ENCODE assay signal across 23 mouse cellular contexts in genomic region chr8:77474614-77475013, GRCm38 (mm10).
"Had no signal": no experiment of that assay in that cellular context is flagged by ENCODE, and none has a peak within 500 bp of the region (broad histone marks: within the 10 kb centered on the region; RNA-seq: fewer than 3 reads in every experiment).

No protein-coding gene starts in this region.

- H3K4me3 ChIP-seq: layer of hippocampus, adult 2 months; limb, embryonic 12.5 days; limb, embryonic 15.5 days; megakaryocyte, embryonic 14.5 days; midbrain, embryonic 10.5 days; midbrain, embryonic 15.5 days; myocyte; neural tube, embryonic 13.5 days had no signal

- H3K9me3 ChIP-seq: limb, embryonic 12.5 days; limb, embryonic 15.5 days; megakaryocyte, embryonic 14.5 days; midbrain, embryonic 10.5 days; midbrain, embryonic 15.5 days; neural tube, embryonic 13.5 days had no signal

- H3K4me2 ChIP-seq: limb, embryonic 12.5 days; limb, embryonic 15.5 days; liver, embryonic 11.5 days; lung, embryonic 14.5 days; midbrain, embryonic 15.5 days; neural tube, embryonic 13.5 days had no signal

- DNase-seq: kidney, adult 2 months; kidney, postnatal 25 days; layer of hippocampus, adult 9-11 months; liver, postnatal 0 days; lung, embryonic 14.5 days; lung, postnatal 36 days; retina, postnatal 1 day; right cerebral cortex, postnatal 25 days; spleen, adult 18-20 months; thymus, adult 18-20 months; thymus, postnatal 36 days had no signal

- H3K27ac ChIP-seq: kidney, postnatal 0 days; layer of hippocampus, adult 2 months; liver, embryonic 14.5 days; midbrain, embryonic 10.5 days; midbrain, embryonic 15.5 days; neural tube, embryonic 13.5 days had no signal

- ATAC-seq: liver, postnatal 0 days; lung, postnatal 0 days; midbrain, embryonic 15.5 days had no signal

- H3K9ac ChIP-seq: limb, embryonic 12.5 days; limb, embryonic 15.5 days; liver, embryonic 14.5 days; liver, postnatal 0 days; lung, embryonic 14.5 days; midbrain, embryonic 15.5 days; neural tube, embryonic 13.5 days had no signal

- H3K36me3 ChIP-seq: limb, embryonic 12.5 days; limb, embryonic 15.5 days; midbrain, embryonic 10.5 days; midbrain, embryonic 15.5 days; neural tube, embryonic 13.5 days had no signal

- H3K27me3 ChIP-seq: limb, embryonic 12.5 days; limb, embryonic 15.5 days; megakaryocyte, embryonic 14.5 days; midbrain, embryonic 15.5 days; neural tube, embryonic 13.5 days had no signal

- H3K4me1 ChIP-seq: midbrain, embryonic 15.5 days; neural tube, embryonic 13.5 days had no signal
